Mouse (Mus musculus): Measurements from ENCODE around the gene Nup214.

The Nup214 gene

GRCm38 (mm10) chr2:31974141-31974808 lies at the start of gene Nup214:
Nup214 (plus strand) TSS chr2:31974436.
- peak; percentile 99 for DNase-seq

GRCm38 (mm10) chr2:31924811-31925210 lies 49.4 kb upstream of the Nup214 start:
- no peak for DNase-seq

GRCm38 (mm10) chr2:31925936-31926335 lies 48.3 kb upstream of the Nup214 start:
- DNase-seq, result no peak

GRCm38 (mm10) chr2:31929664-31930063 lies 44.6 kb upstream of the Nup214 start:
- DNase-seq, result no peak

GRCm38 (mm10) chr2:31934551-31934950 lies 39.7 kb upstream of the Nup214 start:
- DNase-seq, result no peak

GRCm38 (mm10) chr2:31935054-31935453 lies 39.2 kb upstream of the Nup214 start:
- DNase-seq, result no peak

- no peak for DNase-seq
These were observed 35.9 kb upstream of the Nup214 start for GRCm38 (mm10) chr2:31938298-31938697.

GRCm38 (mm10) chr2:31943011-31943410 lies 31.2 kb upstream of the Nup214 start:
- DNase-seq, result no peak

GRCm38 (mm10) chr2:31945580-31945979 lies 28.7 kb upstream of the Nup214 start:
- no peak for DNase-seq

GRCm38 (mm10) chr2:31948392-31948791 lies 25.8 kb upstream of the Nup214 start:
- DNase-seq, result no peak

GRCm38 (mm10) chr2:31948801-31949200 lies 25.4 kb upstream of the Nup214 start:
- no peak for DNase-seq

- DNase-seq, result peak; percentile 24
These were observed 24.0 kb upstream of the Nup214 start, which contains the start of gene Aif1l for GRCm38 (mm10) chr2:31950058-31950871. Aif1l (plus strand) TSS chr2:31950139.

GRCm38 (mm10) chr2:31950966-31951365 lies 23.3 kb upstream of the Nup214 start:
- no peak for DNase-seq

- no peak for DNase-seq
These were observed 22.0 kb upstream of the Nup214 start for GRCm38 (mm10) chr2:31952236-31952635.

- DNase-seq, result no peak
These were observed 21.5 kb upstream of the Nup214 start for GRCm38 (mm10) chr2:31952725-31953124.

- DNase-seq, result no peak
These were observed 20.5 kb upstream of the Nup214 start for GRCm38 (mm10) chr2:31953687-31954086.

- no peak for DNase-seq
These were observed 19.5 kb upstream of the Nup214 start for GRCm38 (mm10) chr2:31954779-31955181.

GRCm38 (mm10) chr2:31955686-31956085 lies 18.6 kb upstream of the Nup214 start:
- DNase-seq, result no peak

- no peak for DNase-seq
These were observed 17.0 kb upstream of the Nup214 start for GRCm38 (mm10) chr2:31957211-31957610.

GRCm38 (mm10) chr2:31960986-31961385 lies 13.2 kb upstream of the Nup214 start:
- DNase-seq, result no peak

- DNase-seq, result no peak
These were observed 12.4 kb upstream of the Nup214 start for GRCm38 (mm10) chr2:31961791-31962222.

GRCm38 (mm10) chr2:31962501-31963224 lies 11.6 kb upstream of the Nup214 start:
- peak; percentile 33 for DNase-seq

GRCm38 (mm10) chr2:31963491-31963890 lies 10.7 kb upstream of the Nup214 start:
- DNase-seq, result no peak
